Mouse (Mus musculus) frontal cortex, postnatal 36 days (tissue): ENCODE measurements around the gene Fam53b.

Experiments used
- DNase-seq, 2 experiments: peaks; one replicate each; pipeline ENCODE4 v3.0.0; 2022; ENCODE audit warnings: low spot score in 2 of 2

The Fam53b gene

DNA sequence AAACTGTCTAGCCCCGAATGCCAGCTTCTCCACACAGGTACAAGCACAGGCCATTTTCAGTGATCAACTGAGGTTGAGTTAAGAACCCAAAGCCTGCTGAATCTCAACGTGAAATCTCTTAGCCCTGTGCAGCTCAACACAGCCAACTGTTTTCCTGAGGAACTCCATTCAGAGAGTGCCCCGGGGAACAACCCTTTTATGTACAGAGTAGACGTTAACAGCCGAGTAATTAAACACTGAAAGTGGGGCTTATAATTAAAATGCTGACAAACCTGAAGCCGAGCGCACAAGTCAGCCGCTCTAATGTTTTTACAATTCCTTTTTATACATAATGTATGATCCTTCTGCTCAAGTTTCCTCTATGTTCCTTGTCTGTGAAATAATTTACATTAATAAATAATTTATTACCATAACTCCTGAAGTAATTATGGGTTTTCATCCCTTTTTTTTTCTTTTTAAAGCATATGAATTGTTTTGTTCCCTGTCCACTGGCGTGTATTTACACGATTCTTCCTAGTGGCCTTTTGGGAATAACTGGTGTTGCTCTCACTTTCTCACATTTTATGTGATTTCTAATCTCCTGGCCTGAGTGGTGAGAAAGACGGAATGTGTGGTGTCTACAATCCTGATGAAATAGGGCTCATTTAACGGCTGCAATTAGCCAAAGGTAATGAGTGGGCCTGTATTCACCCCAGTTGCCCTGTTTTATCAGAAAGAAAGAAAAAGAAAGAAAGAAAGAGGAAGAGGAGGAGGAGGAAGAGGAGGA, 46.3 kb downstream of the Fam53b start:
- no peak for DNase-seq

GRCm38 (mm10) chr7:132766235-132766871, 47.3 kb downstream of the Fam53b start:
- DNase-seq = no peak

- DNase-seq = no peak
Measured at GRCm38 (mm10) chr7:132765629-132766186, 48.0 kb downstream of the Fam53b start.

DNA sequence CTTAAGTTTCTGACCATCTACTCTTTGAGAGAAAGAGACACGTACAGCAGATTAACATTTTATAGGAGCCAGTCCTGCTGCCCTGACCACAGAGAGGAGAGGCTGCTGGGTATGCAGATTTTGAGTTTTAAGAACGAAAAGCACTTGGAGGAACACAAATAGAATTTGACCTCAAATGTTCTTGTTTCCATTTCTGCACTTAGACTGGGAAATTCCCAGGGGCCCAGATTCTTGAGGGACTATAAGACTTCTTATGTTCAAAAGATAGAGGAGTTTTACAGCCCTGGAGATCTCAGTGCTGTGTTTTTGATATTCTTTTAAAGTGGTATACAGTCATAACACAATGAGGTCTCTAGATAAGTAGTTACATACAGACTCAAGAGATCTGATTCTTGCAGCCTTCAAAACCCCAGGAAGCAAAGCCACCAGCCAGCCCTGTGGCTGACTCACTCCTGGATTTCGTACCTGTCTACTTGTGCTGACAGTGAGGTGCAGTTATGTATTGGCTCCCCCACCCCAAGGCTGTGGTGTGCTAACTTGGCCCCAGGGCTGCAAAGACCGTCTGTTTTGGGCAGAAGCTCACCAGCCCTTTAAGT, 48.7 kb downstream of the Fam53b start:
- no peak for DNase-seq

GRCm38 (mm10) chr7:132764314-132764713, 49.4 kb downstream of the Fam53b start:
- no peak for DNase-seq

GRCm38 (mm10) chr7:132763911-132764310, 49.8 kb downstream of the Fam53b start:
- DNase-seq = no peak

- peak; percentile 68 to 78 for DNase-seq
Measured at GRCm38 (mm10) chr7:132763351-132763750, 50.3 kb downstream of the Fam53b start.

DNA sequence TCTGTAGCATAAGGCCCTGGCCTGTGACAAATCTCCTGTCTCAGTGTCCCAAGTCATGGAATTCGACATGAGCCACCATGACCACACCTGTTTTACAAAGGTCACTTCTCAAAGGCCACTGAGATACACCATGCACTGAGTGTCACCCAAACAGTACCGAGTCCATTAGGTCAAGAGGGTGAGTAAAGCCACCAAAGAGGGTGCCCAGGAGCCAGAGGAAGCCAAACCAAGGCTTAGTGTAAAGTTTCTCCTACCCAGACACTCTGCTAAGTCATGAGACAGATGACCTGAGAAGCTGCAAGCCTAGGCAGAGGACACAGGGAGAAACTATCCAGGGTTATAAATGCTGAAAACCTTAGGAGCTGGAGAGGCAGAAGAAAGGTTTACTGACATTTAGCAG, 52.3 kb downstream of the Fam53b start:
- no peak for DNase-seq

DNA sequence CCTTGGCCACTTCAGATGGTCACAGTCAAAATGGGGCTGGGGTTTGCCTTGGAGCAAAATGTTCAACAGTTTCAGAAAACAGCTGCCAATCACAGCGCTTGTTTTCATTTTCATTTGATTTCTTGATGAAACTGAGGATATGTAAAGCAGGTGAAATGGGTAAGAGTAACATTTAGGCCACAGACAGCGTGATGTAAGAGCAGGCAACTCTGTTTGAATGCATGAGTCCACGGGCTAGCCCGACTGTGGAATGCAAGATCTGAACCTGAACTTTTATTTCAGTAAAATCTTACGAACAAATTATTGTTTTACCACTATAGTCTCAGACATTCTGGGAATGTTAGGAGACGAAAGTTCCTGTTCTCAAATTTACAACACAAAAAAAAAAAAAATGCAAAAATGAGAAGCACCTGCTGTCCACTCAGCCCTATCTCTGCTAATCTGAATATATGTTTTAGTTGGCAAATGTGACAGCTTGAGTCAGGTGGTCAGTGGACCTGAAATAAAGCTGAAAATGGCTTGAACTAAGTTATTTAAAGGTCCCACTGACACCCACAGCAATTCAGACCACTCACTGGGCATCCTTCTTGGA, 53.0 kb downstream of the Fam53b start:
- no peak for DNase-seq

- DNase-seq = no peak
Measured at GRCm38 (mm10) chr7:132759926-132760325, 53.8 kb downstream of the Fam53b start.

- DNase-seq = no peak
Measured at GRCm38 (mm10) chr7:132759405-132759891, 54.2 kb downstream of the Fam53b start.

DNA sequence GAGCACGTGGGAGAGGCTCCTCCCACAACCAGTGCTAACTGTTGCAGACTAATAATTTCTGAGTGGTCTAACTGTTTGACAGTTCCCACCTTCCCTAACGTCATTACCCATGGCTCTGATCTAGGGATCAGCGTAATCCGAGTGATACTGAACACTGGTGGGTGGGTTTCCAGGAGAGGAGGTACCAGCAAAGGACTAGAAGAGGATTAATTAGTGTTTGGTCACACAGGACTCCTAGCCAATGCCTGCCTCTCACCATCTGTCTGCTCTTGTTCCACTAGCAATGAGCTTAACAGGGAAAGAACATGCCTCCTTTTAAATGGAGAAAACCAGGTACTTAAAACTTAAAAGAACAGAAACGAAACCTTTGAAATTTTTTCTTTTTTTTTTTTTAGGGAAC, 54.8 kb downstream of the Fam53b start:
- no peak for DNase-seq

- DNase-seq = no peak
Measured at GRCm38 (mm10) chr7:132756325-132756724, 57.4 kb downstream of the Fam53b start.

- DNase-seq = no peak
Measured at GRCm38 (mm10) chr7:132754389-132754750, 59.3 kb downstream of the Fam53b start.

- DNase-seq = no peak
Measured at GRCm38 (mm10) chr7:132753518-132754388, 59.9 kb downstream of the Fam53b start.

- DNase-seq = no peak
Measured at GRCm38 (mm10) chr7:132751716-132752115, 62.0 kb downstream of the Fam53b start.

DNA sequence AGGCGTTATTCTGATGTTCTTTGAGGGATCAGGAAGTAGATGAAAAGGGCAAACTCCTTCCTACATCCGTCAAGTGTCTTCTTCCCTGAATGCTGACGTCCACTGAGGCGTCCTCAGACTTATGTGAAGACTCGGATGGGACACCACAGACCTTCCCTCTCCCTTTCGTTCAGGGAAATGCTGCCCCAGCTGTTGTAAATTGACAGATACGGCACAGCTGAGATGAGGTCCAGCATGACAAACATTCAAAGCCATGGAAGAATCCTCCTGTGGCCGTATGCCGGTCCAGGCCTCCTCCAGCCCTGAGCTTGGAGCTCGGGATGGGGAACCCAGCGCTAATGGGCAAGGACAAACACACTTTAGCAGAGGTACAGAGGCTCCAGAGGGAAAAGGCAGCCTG, 64.2 kb downstream of the Fam53b start:
- no peak for DNase-seq

- DNase-seq = no peak
Measured at GRCm38 (mm10) chr7:132748076-132748769, 65.5 kb downstream of the Fam53b start.

- DNase-seq = no peak
Measured at GRCm38 (mm10) chr7:132747096-132747495, 66.6 kb downstream of the Fam53b start.

GRCm38 (mm10) chr7:132742912-132743311, 70.8 kb downstream of the Fam53b start:
- DNase-seq = no peak

DNA sequence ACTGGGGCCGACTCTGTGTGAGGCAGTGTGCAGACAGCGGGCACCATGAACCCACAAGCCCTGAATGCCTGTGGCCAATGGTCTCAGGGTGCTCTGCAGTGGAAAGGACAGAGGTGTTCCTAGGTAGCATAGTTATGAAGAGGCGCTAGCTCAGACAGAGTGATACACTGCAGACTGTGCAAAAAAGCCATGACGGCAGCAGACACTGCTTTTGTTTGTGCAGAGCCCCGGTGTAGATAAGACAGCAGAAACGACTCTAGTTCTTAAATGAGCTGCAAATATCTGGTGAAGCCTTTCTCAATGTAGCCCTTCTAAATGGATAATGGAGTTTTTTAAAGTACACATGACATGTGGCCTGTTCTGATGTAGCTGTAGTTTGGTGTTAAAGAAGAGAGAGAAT, 73.9 kb downstream of the Fam53b start:
- DNase-seq = no peak
